Mouse (Mus musculus) megakaryocyte progenitor cell, adult 5-6 weeks (primary cell): ENCODE measurements around the gene Aarsd1. TPM values are rescaled to one million over a fixed set of nuclear protein-coding genes. Genes with fewer than 3 reads are reported as not detected.
"Not testable (repeated sequence)": the region's sequence is repeated elsewhere in the genome, so short reads cannot be mapped to it uniquely, and the experiment has no call there.

ENCODE experiments used
- ATAC-seq: replicated peaks from 2 replicates; pipeline ENCODE4 v1.8.0; 2016; ENCODE audit warnings: mild to moderate bottlenecking, moderate TSS enrichment, inconsistent platforms; ENCODE audit not compliant: poor library complexity
- total RNA-seq, 2 experiments: library from RNA; stranded (forward) in 1 of 2; stranded (reverse) in 1 of 2; fragments of 157-497, 149-512 nt in 1 of 2; fragments of 200-1000 nt in 1 of 2; gene quantifications; 2 replicates each; pipeline versions ENCODE4 v1.2.3 to v1.2.4; 2015 to 2017

The Aarsd1 gene
- total RNA-seq, 2 experiments from 2014 or later, result 52.1 to 77.8 TPM

DNA sequence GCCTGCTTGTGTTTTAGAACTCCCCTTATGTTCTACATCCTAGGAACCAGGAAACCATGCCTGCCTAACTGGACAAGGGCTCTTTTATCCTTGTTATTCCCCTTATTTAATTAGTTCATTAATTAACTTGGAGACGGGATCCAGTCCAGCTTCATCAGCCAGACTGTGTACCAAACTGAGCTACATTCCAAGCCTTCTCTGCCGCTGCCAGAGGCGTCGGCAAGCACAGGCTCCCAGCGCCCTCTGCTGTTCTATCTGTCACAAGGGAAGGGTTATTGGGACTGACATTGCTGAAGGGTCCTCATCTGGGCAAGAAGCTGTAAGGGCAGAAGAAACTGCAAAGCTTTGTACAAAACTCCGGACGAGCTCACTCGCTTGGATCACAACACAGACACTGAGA is 22.3 kb downstream of the Aarsd1 start:
- ATAC-seq, result peak; percentile 95

DNA sequence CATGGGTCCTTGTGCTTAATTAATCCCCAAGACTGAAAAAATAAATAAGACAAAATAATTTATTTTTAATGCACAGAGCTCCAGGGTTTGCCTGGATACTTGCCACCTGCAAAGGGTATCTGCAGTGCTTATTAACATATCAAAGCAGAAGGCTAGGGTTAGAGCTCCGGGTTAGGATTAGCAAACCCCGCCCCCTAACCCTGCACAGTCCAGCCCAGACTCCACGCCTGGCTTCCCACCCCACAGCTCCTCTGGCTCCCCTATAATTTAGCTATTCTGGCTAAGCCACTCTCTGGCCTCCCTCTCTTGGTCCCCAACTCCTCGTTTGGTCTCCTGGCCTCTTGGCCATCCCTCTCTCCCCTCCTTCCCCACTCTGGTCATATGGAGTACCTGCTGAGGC is 35.6 kb downstream of the Aarsd1 start:
- no peak for ATAC-seq

DNA sequence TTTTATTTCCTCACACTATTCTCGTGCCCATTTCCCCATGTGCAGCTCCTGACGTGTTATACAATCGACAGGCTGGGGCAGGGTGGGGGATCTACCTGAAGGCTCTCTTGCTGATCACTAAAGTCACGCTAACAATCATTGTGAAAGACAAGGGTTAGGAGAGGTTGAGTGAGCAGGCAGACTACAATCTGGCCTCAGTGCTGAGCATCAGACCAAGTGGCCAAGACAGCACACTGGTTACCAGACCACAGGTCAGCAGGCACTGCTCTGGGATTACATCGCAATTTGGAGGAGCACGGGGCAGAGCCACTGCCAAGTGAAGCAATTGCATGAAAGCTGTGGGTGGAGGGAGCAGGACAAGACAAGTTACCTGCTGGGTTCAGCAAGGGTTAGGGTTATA is 38.5 kb downstream of the Aarsd1 start:
- no peak for ATAC-seq

DNA sequence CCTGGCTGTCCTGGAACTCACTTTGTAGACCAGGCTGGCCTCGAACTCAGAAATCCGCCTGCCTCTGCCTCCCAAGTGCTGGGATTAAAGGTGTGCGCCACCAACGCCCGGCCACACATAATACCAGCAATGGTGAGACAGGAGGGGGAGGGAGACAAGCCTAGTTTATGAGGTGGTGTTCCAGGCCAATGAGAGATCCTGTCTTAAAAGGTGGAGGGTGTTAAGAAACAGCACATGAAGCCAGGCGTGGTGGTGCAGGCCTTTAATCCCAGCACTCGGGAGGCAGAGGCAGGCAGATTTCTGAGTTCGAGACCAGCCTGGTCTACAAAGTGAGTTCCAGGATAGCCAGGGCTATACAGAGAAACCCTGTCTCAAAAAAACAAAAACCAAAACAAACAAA is 39.2 kb downstream of the Aarsd1 start:
- ATAC-seq, result not testable (repeated sequence)

DNA sequence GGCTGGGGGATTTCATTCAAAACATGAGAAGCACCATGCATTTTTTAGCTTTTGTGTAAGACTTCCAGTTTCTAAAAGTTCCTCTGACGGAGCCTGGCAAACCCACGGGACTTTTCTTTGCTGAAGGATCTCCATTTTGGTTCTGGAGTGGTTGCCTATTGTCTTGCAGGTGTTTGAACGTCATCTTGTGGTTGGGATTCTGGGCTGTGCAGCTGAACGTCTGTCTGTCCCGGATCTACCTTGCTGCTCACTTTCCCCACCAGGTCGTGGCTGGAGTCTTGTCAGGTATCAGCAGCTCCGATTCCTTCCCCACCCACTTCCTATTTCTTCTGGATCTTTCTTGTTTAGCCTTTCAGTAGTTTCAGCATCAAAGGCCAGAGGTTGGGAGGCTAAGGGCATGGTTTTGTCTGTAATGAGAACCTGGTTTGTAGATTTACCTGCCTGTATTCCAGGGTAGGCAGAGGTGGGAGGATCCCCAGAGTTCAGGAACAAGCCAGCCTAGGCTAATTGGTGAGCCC is 42.9 kb downstream of the Aarsd1 start:
- ATAC-seq, result no peak

DNA sequence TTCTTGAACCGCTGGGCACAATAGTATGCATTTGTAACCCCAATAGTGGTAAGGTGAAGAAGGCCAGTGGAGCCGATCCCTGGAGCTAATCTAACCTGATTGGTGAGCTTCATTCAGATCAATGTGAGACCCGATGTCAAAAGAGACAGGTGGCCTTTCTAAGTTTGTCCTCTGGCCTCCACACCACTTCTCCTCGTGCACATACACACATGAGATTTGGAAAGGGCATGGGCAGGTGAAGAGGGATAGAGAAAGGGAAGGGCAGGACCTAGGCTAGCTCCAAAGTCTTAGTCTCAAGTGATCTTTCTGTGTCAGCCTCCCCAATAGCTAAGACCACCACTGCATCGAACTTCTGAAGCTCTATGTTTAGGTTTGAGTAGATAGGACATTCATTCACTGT is 47.3 kb downstream of the Aarsd1 start:
- no peak for ATAC-seq

DNA sequence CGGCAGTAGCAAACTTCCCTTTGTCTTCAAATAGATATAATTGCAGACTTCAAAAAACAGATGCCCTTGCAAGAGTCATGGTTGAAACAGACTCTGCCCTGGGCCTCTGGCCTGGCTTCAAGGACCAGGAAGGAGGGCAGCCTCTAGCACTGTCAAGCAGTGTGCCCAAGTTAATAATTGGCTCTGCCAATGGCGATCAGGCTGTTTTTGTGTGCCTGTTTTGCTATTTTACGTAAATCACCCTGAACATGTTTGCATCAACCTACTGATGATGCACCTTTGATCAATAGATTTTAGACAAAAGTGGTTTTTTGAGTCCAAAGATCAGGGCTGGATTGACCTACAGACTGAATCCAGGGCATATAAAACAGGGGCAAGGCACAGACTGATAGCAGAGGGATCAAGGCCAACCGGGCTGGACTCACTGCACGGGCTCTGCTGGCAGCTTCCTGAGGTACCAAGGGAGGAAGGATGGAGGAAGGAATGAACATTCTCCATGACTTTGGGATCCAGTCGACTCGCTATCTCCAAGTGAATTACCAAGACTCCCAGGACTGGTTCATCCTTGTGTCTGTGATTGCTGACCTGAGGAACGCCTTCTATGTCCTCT is 50.0 kb downstream of the Aarsd1 start, which contains the start of gene G6pc:
Gene G6pc (plus strand): TSS at position 236 of the 610 bp plus-strand sequence.
- no peak for ATAC-seq

DNA sequence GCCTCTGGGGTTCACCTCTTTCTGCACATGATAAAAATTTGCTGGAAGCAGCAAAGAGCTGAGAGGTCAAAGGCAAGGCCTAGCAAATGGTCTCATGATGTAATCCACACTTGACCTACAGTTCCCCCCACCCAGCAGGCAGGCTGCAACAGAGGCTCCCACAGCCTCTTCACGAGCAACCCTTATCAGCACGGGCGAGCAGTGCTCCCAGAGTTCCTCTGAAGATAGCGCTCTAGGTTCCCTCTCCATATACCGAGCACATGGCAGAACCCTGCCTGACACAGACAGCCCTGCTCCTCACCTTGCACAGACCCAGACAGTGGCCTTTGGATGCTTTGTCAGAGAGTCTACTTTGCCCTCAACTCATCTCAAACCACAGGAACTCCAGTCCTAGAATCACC is 52.9 kb downstream of the Aarsd1 start:
- ATAC-seq, result peak; percentile 39; the same call in 1 of the 2 replicates

DNA sequence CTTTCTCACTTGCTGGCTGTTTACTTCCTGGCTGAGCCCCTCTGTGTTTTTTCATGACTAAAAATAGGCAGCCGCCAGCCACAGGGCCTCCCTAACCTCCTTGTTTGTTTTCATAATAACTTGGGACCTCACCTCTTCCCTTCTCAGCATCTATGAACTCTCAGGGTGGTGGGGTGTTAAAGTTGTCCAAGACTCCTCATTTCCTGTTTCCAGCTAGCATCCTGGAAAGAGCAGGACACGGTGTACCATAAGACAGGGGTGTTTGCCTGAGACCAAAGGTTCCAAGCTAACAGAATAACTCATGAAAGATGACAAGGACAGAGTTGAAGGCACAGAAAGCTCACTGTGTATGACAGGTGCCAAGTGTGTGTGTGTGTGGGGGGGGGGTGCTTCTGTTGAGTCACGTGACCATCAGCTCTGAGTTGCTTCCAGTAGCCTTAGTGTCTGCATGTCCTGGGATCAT is 56.7 kb downstream of the Aarsd1 start:
- ATAC-seq, result no peak

DNA sequence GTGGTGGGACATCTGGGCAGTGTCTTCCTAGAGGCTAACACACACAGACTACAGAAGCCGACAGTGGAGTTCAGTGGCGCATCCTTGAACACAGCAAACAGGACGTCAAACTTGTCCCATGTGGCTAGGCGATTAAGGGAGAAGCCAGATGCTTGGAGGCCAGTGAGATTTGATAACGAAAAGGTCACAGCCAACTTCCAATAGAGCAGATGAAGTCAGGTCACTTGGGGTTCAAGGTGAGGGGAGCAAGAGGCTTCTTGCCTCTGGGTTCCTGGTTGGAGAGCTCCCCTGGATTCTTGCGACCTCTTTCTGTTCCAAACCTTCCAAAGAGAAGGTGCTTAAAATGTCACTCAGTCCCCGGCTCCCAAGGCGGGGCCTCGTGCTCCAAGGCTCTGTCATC is 57.6 kb downstream of the Aarsd1 start:
- ATAC-seq, result no peak

DNA sequence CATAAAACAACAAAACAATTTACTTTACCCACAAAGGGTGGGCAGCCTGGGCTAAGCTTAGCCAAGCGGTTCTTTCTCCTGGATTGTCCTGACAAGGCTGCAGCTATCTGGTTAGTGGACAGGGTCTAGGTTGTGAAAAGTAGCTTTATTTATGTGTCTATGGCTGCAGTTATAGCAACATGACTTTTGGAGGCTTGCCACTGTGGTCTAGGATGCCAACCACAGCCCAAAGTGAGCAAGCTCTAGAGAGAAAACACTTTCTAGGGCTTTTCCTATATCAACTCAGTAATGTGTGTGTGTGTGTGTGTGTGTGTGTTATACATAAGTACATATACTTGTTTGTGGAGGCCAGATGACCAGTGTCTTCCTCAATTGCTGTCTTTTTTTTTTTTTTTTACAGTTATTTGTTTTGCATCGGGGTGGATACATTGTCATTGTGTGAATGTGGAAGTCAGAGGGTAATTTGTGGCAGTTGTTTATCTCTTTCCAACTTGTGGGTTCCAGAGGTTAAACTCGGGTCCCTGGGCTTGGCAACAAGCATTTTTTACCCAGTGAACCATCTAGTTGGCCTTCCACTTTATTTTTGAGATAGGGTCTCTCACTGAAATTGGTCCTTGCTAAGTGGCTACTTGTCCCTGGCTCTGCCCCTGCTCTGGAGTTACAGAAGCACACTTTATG is 59.8 kb downstream of the Aarsd1 start:
- ATAC-seq, result peak; percentile 82

Other genes with a start within 250 kb of the Aarsd1 start
- 0.51 and 0.77 TPM in 2 replicates for gene Cntnap1, start 247.1 kb downstream of the Aarsd1 start, total RNA-seq (2015)
- gene Cntnap1, start 247.1 kb downstream of the Aarsd1 start, total RNA-seq (2017), result 0.34 and 0.87 TPM in 2 replicates
- 0.66 TPM in 1 of 2 replicates, not detected in the other for gene Plekhh3, start 246.3 kb downstream of the Aarsd1 start, total RNA-seq (2015)
- gene Plekhh3, start 246.3 kb downstream of the Aarsd1 start, total RNA-seq (2017), result 0.14 and 1.0 TPM in 2 replicates
- not detected in 2 replicates for gene Ccr10, start 242.2 kb downstream of the Aarsd1 start, total RNA-seq (2015)
- 0.41 TPM in 1 of 2 replicates, not detected in the other for gene Ccr10, start 242.2 kb downstream of the Aarsd1 start, total RNA-seq (2017)
- gene Ezh1, start 191.2 kb downstream of the Aarsd1 start, total RNA-seq (2015), result 13.8 and 15.8 TPM in 2 replicates
- 13.2 and 15.8 TPM in 2 replicates for gene Ezh1, start 191.2 kb downstream of the Aarsd1 start, total RNA-seq (2017)
- gene Ramp2, start 171.6 kb downstream of the Aarsd1 start, total RNA-seq (2015), result 0.88 TPM in 1 of 2 replicates, not detected in the other
- gene Ramp2, start 171.6 kb downstream of the Aarsd1 start, total RNA-seq (2017), result 1.9 TPM in 1 of 2 replicates, not detected in the other
- 261 and 263 TPM in 2 replicates for gene Vps25, start 163.9 kb downstream of the Aarsd1 start, total RNA-seq (2015)
- 70.4 and 86.9 TPM in 2 replicates for gene Vps25, start 163.9 kb downstream of the Aarsd1 start, total RNA-seq (2017)
- gene Wnk4, start 157.0 kb downstream of the Aarsd1 start, total RNA-seq (2015), result not detected in 2 replicates
- not detected in 2 replicates for gene Wnk4, start 157.0 kb downstream of the Aarsd1 start, total RNA-seq (2017)
- 1.1 and 2.0 TPM in 2 replicates for gene Cntd1, start 138.6 kb downstream of the Aarsd1 start, total RNA-seq (2015)
- 1.2 and 1.3 TPM in 2 replicates for gene Cntd1, start 138.6 kb downstream of the Aarsd1 start, total RNA-seq (2017)
- 74.0 and 91.0 TPM in 2 replicates for gene Coa3, start 138.5 kb downstream of the Aarsd1 start, total RNA-seq (2015)
- 43.7 and 47.8 TPM in 2 replicates for gene Coa3, start 138.5 kb downstream of the Aarsd1 start, total RNA-seq (2017)
- gene Becn1, start 115.3 kb downstream of the Aarsd1 start, total RNA-seq (2015), result 49.8 and 61.2 TPM in 2 replicates
- gene Becn1, start 115.3 kb downstream of the Aarsd1 start, total RNA-seq (2017), result 161 and 166 TPM in 2 replicates
- gene Psme3, start 101.4 kb downstream of the Aarsd1 start, total RNA-seq (2015), result 208 and 220 TPM in 2 replicates
- 116 and 120 TPM in 2 replicates for gene Psme3, start 101.4 kb downstream of the Aarsd1 start, total RNA-seq (2017)
- 1.5 and 2.0 TPM in 2 replicates for gene Aoc2, start 92.6 kb downstream of the Aarsd1 start, total RNA-seq (2015)
- gene Aoc2, start 92.6 kb downstream of the Aarsd1 start, total RNA-seq (2017), result 0.75 and 1.6 TPM in 2 replicates
- 0.15 and 0.29 TPM in 2 replicates for gene Aoc3, start 87.0 kb downstream of the Aarsd1 start, total RNA-seq (2015)
- gene Aoc3, start 87.0 kb downstream of the Aarsd1 start, total RNA-seq (2017), result not detected in 2 replicates
- not detected in 2 replicates for gene G6pc, start 50.1 kb downstream of the Aarsd1 start, total RNA-seq (2015)
- gene G6pc, start 50.1 kb downstream of the Aarsd1 start, total RNA-seq (2017), result not detected in 2 replicates
- 3.9 and 5.4 TPM in 2 replicates for gene Gm27029, start 7.2 kb upstream of the Aarsd1 start, total RNA-seq (2015)
- gene Gm27029, start 7.2 kb upstream of the Aarsd1 start, total RNA-seq (2017), result 0.25 and 1.6 TPM in 2 replicates
- gene Rundc1, start 7.5 kb upstream of the Aarsd1 start, total RNA-seq (2015), result 3.3 and 4.1 TPM in 2 replicates
- gene Rundc1, start 7.5 kb upstream of the Aarsd1 start, total RNA-seq (2017), result 4.5 and 4.7 TPM in 2 replicates
- gene Ptges3l, start 7.7 kb upstream of the Aarsd1 start, total RNA-seq (2015), result 0.17 and 0.42 TPM in 2 replicates
- 0.71 and 4.1 TPM in 2 replicates for gene Ptges3l, start 7.7 kb upstream of the Aarsd1 start, total RNA-seq (2017)
- 500 and 587 TPM in 2 replicates for gene Rpl27, start 24.7 kb upstream of the Aarsd1 start, total RNA-seq (2015)
- gene Rpl27, start 24.7 kb upstream of the Aarsd1 start, total RNA-seq (2017), result 3,389 and 3,728 TPM in 2 replicates
- 27.2 and 31.7 TPM in 2 replicates for gene Ifi35, start 30.8 kb upstream of the Aarsd1 start, total RNA-seq (2015)
- gene Ifi35, start 30.8 kb upstream of the Aarsd1 start, total RNA-seq (2017), result 31.1 and 32.6 TPM in 2 replicates
- gene Rnd2, start 47.4 kb upstream of the Aarsd1 start, total RNA-seq (2015), result 2.0 and 3.9 TPM in 2 replicates
- gene Rnd2, start 47.4 kb upstream of the Aarsd1 start, total RNA-seq (2017), result 1.00 and 3.9 TPM in 2 replicates
- 83.6 and 92.8 TPM in 2 replicates for gene Vat1, start 48.6 kb upstream of the Aarsd1 start, total RNA-seq (2015)
- 47.9 and 50.0 TPM in 2 replicates for gene Vat1, start 48.6 kb upstream of the Aarsd1 start, total RNA-seq (2017)
- 25.1 and 31.4 TPM in 2 replicates for gene Brca1, start 134.3 kb upstream of the Aarsd1 start, total RNA-seq (2015)
- gene Brca1, start 134.3 kb upstream of the Aarsd1 start, total RNA-seq (2017), result 36.0 and 47.2 TPM in 2 replicates
- 28.1 and 33.7 TPM in 2 replicates for gene Nbr1, start 134.5 kb upstream of the Aarsd1 start, total RNA-seq (2015)
- 40.9 and 46.7 TPM in 2 replicates for gene Nbr1, start 134.5 kb upstream of the Aarsd1 start, total RNA-seq (2017)
- gene Tmem106a, start 164.6 kb upstream of the Aarsd1 start, total RNA-seq (2015), result 2.7 and 3.7 TPM in 2 replicates
- 1.2 and 5.0 TPM in 2 replicates for gene Tmem106a, start 164.6 kb upstream of the Aarsd1 start, total RNA-seq (2017)
- gene Gm11634, start 181.6 kb upstream of the Aarsd1 start, total RNA-seq (2015), result not detected in 2 replicates
- gene Gm11634, start 181.6 kb upstream of the Aarsd1 start, total RNA-seq (2017), result not detected in 2 replicates
- gene Rdm1, start 209.6 kb upstream of the Aarsd1 start, total RNA-seq (2015), result 9.8 and 12.7 TPM in 2 replicates
- 13.2 and 13.7 TPM in 2 replicates for gene Rdm1, start 209.6 kb upstream of the Aarsd1 start, total RNA-seq (2017)
- gene Arl4d, start 247.9 kb upstream of the Aarsd1 start, total RNA-seq (2015), result 1.1 and 1.9 TPM in 2 replicates
- 0.75 and 1.0 TPM in 2 replicates for gene Arl4d, start 247.9 kb upstream of the Aarsd1 start, total RNA-seq (2017)